In genomic region chr11:116677711-116678441, GRCm38 (mm10) we compare ENCODE assay signal across 23 mouse cellular contexts. TPM values are rescaled to one million over a fixed set of nuclear protein-coding genes. Genes with fewer than 3 reads are reported as not detected.
A peak's percentile ranks its signal among the peaks of the same experiment; 100 is the strongest.
DNase-seq lines count a peak whose midpoint lies in the region; TF ChIP-seq lines count a peak whose summit lies in the region.
"Had no signal": no experiment of that assay in that cellular context is flagged by ENCODE, and none has a peak within 500 bp of the region (broad histone marks: within the 10 kb centered on the region; RNA-seq: fewer than 3 reads in every experiment).

No protein-coding gene starts in this region.

- dilution Hi-C loops in CH12.LX (cut with MboI; ENCODE audit: extremely low pct_ligation_motif_present, extremely low pct_unique_long_range_greater_than_20kb, low sequenced_read_pairs) = no loop called here

- H3K9me3 ChIP-seq in CH12.LX (replicated peaks; ENCODE audit: low read length) = no peaks in the 10 kb centered on the region
- H3K9me3 ChIP-seq: embryonic facial prominence, embryonic 12.5 days; embryonic facial prominence, embryonic 15.5 days; G1E; hindbrain, embryonic 10.5 days; hindbrain, embryonic 13.5 days; intestine, embryonic 15.5 days had no signal

- H3K4me2 ChIP-seq in CH12.LX (ENCODE audit: insufficient read depth, low read depth, poor library complexity, severe bottlenecking) = no peak overlapping the region
- H3K4me2 ChIP-seq: embryonic facial prominence, embryonic 12.5 days; embryonic facial prominence, embryonic 15.5 days; heart, embryonic 11.5 days; hindbrain, embryonic 13.5 days; intestine, embryonic 15.5 days had no signal

- peaks cover 28% of the 10 kb centered on the region for H3K79me2 ChIP-seq in CH12.LX (replicated peaks; ENCODE audit: control insufficient read depth, extremely low read depth, insufficient read depth, poor library complexity, severe bottlenecking)

- TF ChIP-seq POLR2A in kidney, adult 2 months (IDR thresholded peaks at IDR 0.05; ENCODE audit: low read depth, low read length) = no peak
- TF ChIP-seq POLR2A in CH12.LX (IDR thresholded peaks at IDR 0.05; ENCODE audit: low read depth, low read length) = peak; percentile 34; the same call in 1 of the 2 replicates

- TF ChIP-seq EP300 in CH12.LX (IDR thresholded peaks at IDR 0.05; ENCODE audit: low read length) = no peak

- WGBS in kidney, adult 2 months = 67% methylated on average over 8 of the region's 8 CpGs

- peak overlapping the region; percentile 36 for H3K27ac ChIP-seq in kidney, adult 2 months (ENCODE audit: insufficient read depth, low read depth, low read length)
- no peak overlapping the region for H3K27ac ChIP-seq in CH12.LX (ENCODE audit: insufficient read depth, low read depth)
- H3K27ac ChIP-seq: embryonic facial prominence, embryonic 12.5 days; embryonic facial prominence, embryonic 15.5 days; hindbrain, embryonic 10.5 days; hindbrain, embryonic 13.5 days; intestine, embryonic 15.5 days had no signal

- no peaks in the 10 kb centered on the region for H3K27me3 ChIP-seq in kidney, adult 2 months (replicated peaks; ENCODE audit: control insufficient read depth, insufficient read depth, low read length)
- H3K27me3 ChIP-seq in CH12.LX (replicated peaks) = no peaks in the 10 kb centered on the region
- H3K27me3 ChIP-seq: embryonic facial prominence, embryonic 12.5 days; embryonic facial prominence, embryonic 15.5 days; hindbrain, embryonic 13.5 days; intestine, embryonic 15.5 days had no signal

- DNase-seq in adrenal gland, adult (ENCODE audit: inconsistent age in 2 of 2, low spot score in 1 of 2) = peak; percentile 50 to 77
- no peak for DNase-seq in adrenal gland, adult 18-20 months (ENCODE audit: low spot score in 2 of 2)
- no peak for DNase-seq in kidney, adult 2 months
- DNase-seq in kidney, adult 11 months = no peak
- no peak for DNase-seq in CH12.LX (ENCODE audit: extremely low read depth)
- no peak for DNase-seq in urinary bladder, postnatal 36 days (ENCODE audit: low spot score in 2 of 2)
- DNase-seq: cerebellum, adult 11 months; cerebellum, adult 2 months; cerebellum, adult 9-11 months; cerebellum, postnatal 25 days; forebrain, postnatal 0 days; gastrocnemius, adult 2 months; gastrocnemius, postnatal 14 days; heart, adult 11 months; heart, postnatal 36 days had no signal

- no peak for TF ChIP-seq RAD21 in CH12.LX (IDR thresholded peaks at IDR 0.05; ENCODE audit: low read depth, low read length)

- TF ChIP-seq CTCF in kidney, adult 2 months (conservative IDR thresholded peaks at IDR 0.05; ENCODE audit: insufficient read depth, insufficient read length, low read depth, low read length) = no peak
- no peak for TF ChIP-seq CTCF in CH12.LX (conservative IDR thresholded peaks at IDR 0.05 in 1 of 2, IDR thresholded peaks at IDR 0.05 in 1 of 2; ENCODE audit: low read depth in 2 of 2, low read length in 2 of 2)

- peaks cover 49% of the 10 kb centered on the region for H3K4me1 ChIP-seq in kidney, adult 2 months (ENCODE audit: control insufficient read depth, insufficient read depth, low read length)
- peaks cover 15 to 45% of the 10 kb centered on the region in 2 experiments for H3K4me1 ChIP-seq in CH12.LX (ENCODE audit: control insufficient read depth in 1 of 2, insufficient read depth in 2 of 2)

- H3K36me3 ChIP-seq in kidney, adult 2 months (ENCODE audit: control insufficient read depth, insufficient read depth, low read length) = peaks cover 21% of the 10 kb centered on the region; the same call in 1 of the 2 replicates
- peaks cover 76 to 100% of the 10 kb centered on the region in 2 experiments for H3K36me3 ChIP-seq in CH12.LX (replicated peaks in 1 of 2; ENCODE audit: control insufficient read depth in 1 of 2, insufficient read depth in 1 of 2, low read length in 1 of 2)

- H3K4me3 ChIP-seq in kidney, adult 2 months (ENCODE audit: insufficient read depth, low read depth, low read length) = no peak overlapping the region
- no peak overlapping the region for H3K4me3 ChIP-seq in CH12.LX (replicated peaks in 1 of 3; ENCODE audit: low read depth in 2 of 3, low read length in 2 of 3, poor library complexity in 1 of 3)
- H3K4me3 ChIP-seq: embryonic facial prominence, embryonic 12.5 days; embryonic facial prominence, embryonic 15.5 days; gastrocnemius, adult 2 months; hindbrain, embryonic 10.5 days; hindbrain, embryonic 13.5 days; intestine, embryonic 15.5 days had no signal

- in situ Hi-C loops in CH12.LX (cut with MboI; ENCODE audit: low pct_ligation_motif_present, low pct_unique_long_range_greater_than_20kb, low sequenced_read_pairs) = no loop called here

- no peak overlapping the region for H3K9ac ChIP-seq in CH12.LX (ENCODE audit: insufficient read depth, low read depth)
- H3K9ac ChIP-seq: embryonic facial prominence, embryonic 12.5 days; embryonic facial prominence, embryonic 15.5 days; forebrain, postnatal 0 days; hindbrain, embryonic 13.5 days; intestine, embryonic 15.5 days had no signal

TF ChIP-seq in CH12.LX, 34 proteins besides CTCF, POLR2A, EP300 and RAD21:
- no peak for TF ChIP-seq MEF2A (IDR thresholded peaks at IDR 0.05; ENCODE audit: borderline replicate concordance, low read depth, low read length)
- TF ChIP-seq E2F4 (IDR thresholded peaks at IDR 0.05; ENCODE audit: insufficient replicate concordance, low read depth, low read length) = no peak
- TF ChIP-seq ZNF384 (IDR thresholded peaks at IDR 0.05; ENCODE audit: low read depth, low read length) = peak; percentile 68
- no peak for TF ChIP-seq MAZ (IDR thresholded peaks at IDR 0.05; ENCODE audit: low read depth, low read length)

RNA-seq across cellular contexts. Expression of gene Cygb, which starts 23.8 kb away (rescaled TPM):
- total RNA-seq in adrenal gland, adult 18-20 months (2021) = 10 to 100 TPM; 26.0 to 42.7 TPM
- 16.2 and 21.0 TPM in 2 replicates for polyA plus RNA-seq in kidney, adult 2 months (2012; rRNA removed)
- not detected in 2 replicates for total RNA-seq in CH12.LX (2012; rRNA removed)
- not detected in 2 replicates for total RNA-seq in CH12.LX (2014; rRNA removed)
- polyA plus RNA-seq in CH12.LX (2012; ENCODE audit: insufficient read length, low read depth) = 0.11 TPM in 1 of 2 replicates, not detected in the other
- total RNA-seq: common myeloid progenitor, adult 5-6 weeks; G1E had no signal

RNA-seq across cellular contexts. Expression of gene Prcd, which starts 24.5 kb away (rescaled TPM):
- 10 to 100 TPM; 12.5 to 13.2 TPM for total RNA-seq in adrenal gland, adult 18-20 months (2021)
- polyA plus RNA-seq in kidney, adult 2 months (2012; rRNA removed) = 0.44 and 0.52 TPM in 2 replicates
- not detected in 2 replicates for total RNA-seq in CH12.LX (2012; rRNA removed)
- not detected in 2 replicates for total RNA-seq in CH12.LX (2014; rRNA removed)
- polyA plus RNA-seq in CH12.LX (2012; ENCODE audit: insufficient read length, low read depth) = not detected in 2 replicates
- total RNA-seq: common myeloid progenitor, adult 5-6 weeks had no signal

RNA-seq across cellular contexts. Expression of gene Rhbdf2, which starts 51.1 kb away (rescaled TPM):
- total RNA-seq in adrenal gland, adult 18-20 months (2021) = 10 to 100 TPM; 12.1 to 17.6 TPM
- polyA plus RNA-seq in kidney, adult 2 months (2012; rRNA removed) = 18.0 and 19.1 TPM in 2 replicates
- total RNA-seq in CH12.LX (2012; rRNA removed) (8.5 and 12.1 TPM in 2 replicates), CH12.LX (2014; rRNA removed) (3.1 and 3.4 TPM in 2 replicates)
- polyA plus RNA-seq in CH12.LX (2012; ENCODE audit: insufficient read length, low read depth) = 11.8 and 14.7 TPM in 2 replicates

Comparison
In these comparisons a context has a peak if more than half of its experiments do, and no peak if none do; other contexts are left out.
1. DNase-seq: peak in adrenal gland, adult (2 of 2); none in adrenal gland, adult 18-20 months (0 of 2), kidney, adult 2 months (single experiment), kidney, adult 11 months (single experiment), CH12.LX (single experiment) and urinary bladder, postnatal 36 days (0 of 2).
2. RNA of gene Cygb, which starts 23.8 kb away (total RNA-seq): 26.0 to 42.7 TPM in adrenal gland, adult 18-20 months; not detected in CH12.LX; every median in the first group is over 10 times any median in the second.
3. RNA of gene Prcd, which starts 24.5 kb away (total RNA-seq): 12.5 to 13.2 TPM in adrenal gland, adult 18-20 months; not detected in CH12.LX; every median in the first group is over 10 times any median in the second.